Mouse (Mus musculus) kidney, embryonic 16.5 days (tissue): ENCODE measurements at regions not wholly inside any gene's neighbourhood (a gene's known extent, or its start where the extent isn't known, plus 50 kb on each side); places are given as distances from the start of the nearest gene placed in this dataset.
"Not testable (repeated sequence)": the region's sequence is repeated elsewhere in the genome, so short reads cannot be mapped to it uniquely, and the experiment has no call there.

Experiments
- ATAC-seq: fragments of 200-750 bp; cut with Nextera tagmentation; 2 replicates; pipeline ENCODE4 v1.8.0; 2017; ENCODE audit warnings: moderate TSS enrichment; ENCODE audit not compliant: low FRiP score, low TSS enrichment
- H3K27ac ChIP-seq: fragments of 300-500 bp; sonication (generic); 2 replicates; pipeline ENCODE4 v1.5.1; 2014; ENCODE audit warnings: low read length
- H3K27me3 ChIP-seq: fragments of 300-500 bp; sonication (generic); 2 replicates; pipeline ENCODE4 v1.6.1; 2014; ENCODE audit warnings: low read length, control low read depth, mixed read lengths; ENCODE audit not compliant: insufficient read depth
- H3K36me3 ChIP-seq: fragments of 300-500 bp; sonication (generic); 2 replicates; pipeline ENCODE4 v1.6.1; 2014; ENCODE audit warnings: low read length, control low read depth, mixed read lengths; ENCODE audit not compliant: insufficient read depth
- H3K4me1 ChIP-seq: fragments of 300-500 bp; sonication (generic); 2 replicates; pipeline ENCODE4 v1.6.1; 2014; ENCODE audit warnings: low read length, control low read depth, mixed read lengths; ENCODE audit not compliant: insufficient read depth
- H3K4me2 ChIP-seq: fragments of 300-500 bp; sonication (generic); replicated peaks from 2 replicates; pipeline ENCODE4 v1.6.1; 2014; ENCODE audit warnings: low read depth, low read length
- H3K4me3 ChIP-seq: fragments of 300-500 bp; sonication (generic); 2 replicates; pipeline ENCODE4 v1.5.1; 2014; ENCODE audit warnings: mild to moderate bottlenecking, low read length
- H3K9ac ChIP-seq: fragments of 300-500 bp; sonication (generic); replicated peaks from 2 replicates; pipeline ENCODE4 v1.6.1; 2014; ENCODE audit warnings: low read length
- H3K9me3 ChIP-seq: fragments of 300-500 bp; sonication (generic); 2 replicates; pipeline ENCODE4 v1.6.1; 2016; ENCODE audit warnings: low read length, control low read depth
- WGBS: fragments of 180-500 bp; shearing (Covaris S2); extraction: QIAGEN DNeasy Blood & Tissue Kit; methylation state at CpG from one replicate; pipeline ENCODE4 v1.1.7; 2014; 5-methylcytosine and 5-hydroxymethylcytosine counted together

DNA sequence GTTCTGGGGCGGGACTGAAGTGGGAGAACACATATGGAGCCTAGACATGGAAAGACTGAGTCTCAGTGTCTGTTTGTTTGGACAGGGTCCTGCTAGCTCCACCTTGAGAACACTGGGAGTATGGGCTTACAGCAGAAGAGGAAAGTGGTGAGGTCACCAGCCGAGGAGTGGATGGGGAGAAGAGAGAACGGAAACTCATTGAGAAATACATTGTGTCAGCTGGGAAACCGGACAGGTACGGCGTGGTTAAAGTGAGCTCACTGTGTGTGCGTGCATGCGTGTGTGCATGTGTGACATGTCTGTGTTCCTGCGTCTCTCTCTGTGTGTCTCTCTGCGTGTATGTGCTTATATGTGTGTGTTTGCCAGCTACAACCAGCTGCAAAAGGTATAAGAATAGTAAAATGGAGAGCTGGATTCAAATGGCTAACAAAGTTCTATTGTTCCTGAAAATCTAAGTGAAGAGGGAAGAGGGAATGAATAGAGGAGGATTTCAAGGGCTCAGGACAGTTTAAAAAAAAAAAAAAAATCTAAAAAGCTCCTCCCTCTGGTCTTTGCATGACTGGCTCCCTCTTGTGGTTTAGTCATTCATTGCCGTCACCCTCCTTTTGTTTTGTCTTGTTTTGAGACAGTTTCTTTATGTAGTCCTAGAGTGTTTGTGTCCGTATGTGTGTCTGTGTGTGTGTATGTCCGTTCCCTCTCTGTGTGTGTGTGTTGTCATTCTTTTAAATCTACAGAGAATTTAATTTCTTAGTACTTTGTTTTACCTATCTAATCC lies 52.0 kb upstream of the Ak4 start:
- Histone ChIP-seq H3K4me3 (no peak overlapping the region), H3K9ac (no peak overlapping the region), H3K4me2 (no peak overlapping the region), H3K9me3 (no peaks in the 10 kb centered on the region), H3K27ac (no peak overlapping the region), H3K27me3 (no peaks in the 10 kb centered on the region), H3K4me1 (no peaks in the 10 kb centered on the region), H3K36me3 (no peaks in the 10 kb centered on the region)
- ATAC-seq, result 0 out of 2 replicates have a peak, but pooled peaks have one; percentile 37
- 69% methylated on average over 13 of the region's 13 CpGs for WGBS

DNA sequence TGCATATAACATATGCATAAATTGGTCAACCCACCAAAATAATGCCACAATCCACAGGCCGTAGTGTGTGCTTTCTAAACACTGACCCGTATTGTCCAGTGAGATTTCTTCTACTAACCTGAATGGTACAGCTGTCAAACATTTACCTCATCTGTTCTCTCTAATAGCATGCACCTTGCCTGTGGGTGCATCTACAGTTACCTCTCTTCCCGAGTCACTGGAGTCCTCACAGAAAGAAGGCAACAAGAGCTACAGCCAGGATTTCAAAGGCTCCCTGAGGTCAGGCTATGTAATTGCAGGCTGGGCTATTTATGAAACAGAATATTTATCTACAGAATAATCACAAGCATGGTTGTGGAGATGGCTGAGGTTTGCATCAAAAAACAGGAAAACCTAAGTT lies 53.8 kb upstream of the Ak4 start:
- 66% methylated on average over 3 of the region's 3 CpGs for WGBS
- H3K4me3 ChIP-seq, result no peak overlapping the region
- H3K9ac ChIP-seq, result no peak overlapping the region
- H3K9me3 ChIP-seq, result no peaks in the 10 kb centered on the region
- no peak overlapping the region for H3K4me2 ChIP-seq
- H3K36me3 ChIP-seq, result no peaks in the 10 kb centered on the region
- H3K4me1 ChIP-seq, result no peaks in the 10 kb centered on the region
- 0 out of 2 replicates have a peak, but pooled peaks have one; percentile 32 for ATAC-seq
- H3K27me3 ChIP-seq, result no peaks in the 10 kb centered on the region
- H3K27ac ChIP-seq, result no peak overlapping the region

DNA sequence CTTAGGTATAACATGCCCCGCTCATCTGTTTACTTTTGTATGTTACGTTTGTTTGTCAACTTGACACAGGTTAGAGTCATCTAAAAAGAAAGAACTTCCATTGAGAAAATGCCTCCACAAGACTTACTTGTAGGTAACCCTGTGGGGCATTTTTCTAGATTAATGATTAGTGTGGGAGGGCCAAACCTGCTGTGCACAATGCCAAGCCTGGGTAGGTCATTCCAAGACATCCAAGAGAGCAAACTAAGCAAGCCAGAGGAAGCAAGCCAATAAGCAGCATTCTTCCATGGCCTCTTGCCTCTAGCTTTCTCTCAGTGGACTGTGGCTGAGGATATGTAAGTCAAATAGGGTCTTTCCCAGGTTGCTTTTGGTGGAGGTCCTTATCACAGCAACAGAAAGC lies 54.4 kb upstream of the Ak4 start:
- no peaks in the 10 kb centered on the region for H3K9me3 ChIP-seq
- H3K27ac ChIP-seq, result no peak overlapping the region
- 87% methylated on average over 2 of the region's 2 CpGs for WGBS
- H3K4me3 ChIP-seq, result no peak overlapping the region
- no peak overlapping the region for H3K4me2 ChIP-seq
- H3K9ac ChIP-seq, result no peak overlapping the region
- ATAC-seq, result no peak
- no peaks in the 10 kb centered on the region for H3K36me3 ChIP-seq
- H3K4me1 ChIP-seq, result no peaks in the 10 kb centered on the region
- no peaks in the 10 kb centered on the region for H3K27me3 ChIP-seq

DNA sequence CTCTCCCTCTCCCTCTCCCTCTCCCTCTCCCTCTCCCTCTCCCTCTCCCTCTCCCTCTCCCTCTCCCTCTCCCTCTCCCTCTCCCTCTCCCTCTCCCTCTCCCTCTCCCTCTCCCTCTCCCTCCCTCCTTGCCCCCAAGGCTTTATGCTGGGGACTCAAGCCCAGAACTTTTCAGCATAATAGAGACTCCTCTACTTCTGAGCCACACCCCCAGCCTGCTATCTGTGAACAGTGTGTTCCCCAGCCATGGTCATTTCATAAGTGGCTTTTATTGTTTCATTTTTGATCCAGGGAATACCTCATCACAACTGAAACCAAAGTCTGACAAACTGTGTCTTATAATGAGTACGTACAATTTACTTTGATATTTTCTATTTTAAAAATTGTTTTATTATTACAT lies 55.8 kb upstream of the Ak4 start:
- ATAC-seq, H3K27ac ChIP-seq: not testable (repeated sequence)

DNA sequence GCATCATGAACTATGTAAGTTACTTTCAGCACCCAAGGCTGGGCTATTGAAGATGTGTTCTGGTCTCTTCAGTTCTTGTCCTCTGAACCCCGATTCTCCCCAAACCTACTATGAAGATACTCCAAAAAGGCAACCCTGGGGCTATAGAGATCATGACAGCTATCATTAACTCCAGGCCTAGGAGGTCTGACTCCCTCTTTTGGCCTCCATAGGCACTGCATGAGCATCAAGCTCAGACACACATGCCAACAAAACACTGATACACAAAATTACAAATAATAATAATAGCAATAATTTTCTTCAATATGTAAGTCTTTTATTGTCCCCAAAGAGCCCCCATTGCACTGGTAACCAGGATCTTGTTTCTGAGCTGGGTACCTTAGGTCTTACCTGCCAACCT lies 57.3 kb upstream of the Ak4 start:
- Histone ChIP-seq H3K27me3 (no peaks in the 10 kb centered on the region), H3K4me3 (no peak overlapping the region), H3K4me1 (no peaks in the 10 kb centered on the region), H3K4me2 (no peak overlapping the region), H3K9ac (no peak overlapping the region), H3K27ac (no peak overlapping the region), H3K9me3 (no peaks in the 10 kb centered on the region), H3K36me3 (no peaks in the 10 kb centered on the region)
- no peak for ATAC-seq
- 88% methylated on average over 1 of the region's 1 CpGs for WGBS

More for the DNA sequence above, 55.8 kb upstream of the Ak4 start:
- 85% methylated on average over 1 of the region's 1 CpGs for WGBS
- H3K9ac ChIP-seq, H3K4me3 ChIP-seq, H3K9me3 ChIP-seq, H3K4me1 ChIP-seq, H3K4me2 ChIP-seq, H3K27me3 ChIP-seq, H3K36me3 ChIP-seq: not testable (repeated sequence)

DNA sequence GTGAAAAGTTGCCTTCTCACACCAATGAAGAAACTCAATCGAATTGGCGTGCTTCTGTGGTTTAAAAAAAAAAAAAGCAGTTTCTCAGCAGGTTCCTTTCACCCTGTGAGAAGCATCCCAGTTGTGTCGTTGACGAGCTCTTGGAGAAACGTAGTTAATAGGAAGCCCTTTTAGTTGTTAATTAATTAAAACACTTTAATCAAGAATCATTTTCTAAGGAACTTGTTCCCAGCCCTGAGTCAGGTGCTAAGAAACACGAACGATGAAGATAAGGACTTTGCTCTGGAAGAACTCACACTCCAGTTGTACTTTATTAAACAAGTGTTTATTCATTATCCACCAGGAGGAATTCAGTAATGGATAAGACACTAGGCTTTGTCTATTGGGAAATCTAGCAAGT lies 58.8 kb upstream of the Ak4 start:
- no peak for ATAC-seq
- peak overlapping the region; percentile 69; the same call in 1 of the 2 replicates for H3K27ac ChIP-seq
- 78% methylated on average over 7 of the region's 7 CpGs for WGBS
- H3K4me1 ChIP-seq, result peaks cover 3% of the 10 kb centered on the region; the same call in 1 of the 2 replicates
- no peak overlapping the region for H3K4me3 ChIP-seq
- no peaks in the 10 kb centered on the region for H3K9me3 ChIP-seq
- H3K36me3 ChIP-seq, result no peaks in the 10 kb centered on the region
- no peak overlapping the region for H3K4me2 ChIP-seq
- H3K27me3 ChIP-seq, result no peaks in the 10 kb centered on the region
- H3K9ac ChIP-seq, result no peak overlapping the region

DNA sequence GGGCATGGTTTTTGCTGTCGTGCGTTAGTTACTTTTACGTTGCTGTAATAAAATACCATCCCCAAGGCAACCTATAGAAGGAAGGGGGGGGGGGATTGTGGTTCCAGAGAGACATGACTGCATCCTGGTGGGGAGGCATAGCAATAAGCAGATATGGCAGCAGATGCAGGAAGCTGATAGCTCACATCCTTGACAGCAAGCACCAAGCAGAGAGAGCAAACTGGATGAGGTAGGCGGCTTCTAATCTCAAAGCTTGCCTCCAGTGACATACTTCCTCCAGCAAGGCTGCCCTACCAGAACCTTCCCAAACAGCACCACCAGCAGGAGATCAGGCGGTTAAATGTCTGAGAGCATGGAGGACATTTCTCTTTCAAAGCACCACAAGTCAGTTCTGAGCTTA lies 60.0 kb upstream of the Ak4 start:
- ATAC-seq, result no peak
- Histone ChIP-seq H3K9me3 (no peaks in the 10 kb centered on the region), H3K4me1 (peaks cover 11% of the 10 kb centered on the region), H3K4me2 (no peak overlapping the region), H3K9ac (no peak overlapping the region), H3K27ac (no peak overlapping the region), H3K36me3 (no peaks in the 10 kb centered on the region), H3K27me3 (no peaks in the 10 kb centered on the region), H3K4me3 (no peak overlapping the region)
- 84% methylated on average over 5 of the region's 5 CpGs for WGBS

DNA sequence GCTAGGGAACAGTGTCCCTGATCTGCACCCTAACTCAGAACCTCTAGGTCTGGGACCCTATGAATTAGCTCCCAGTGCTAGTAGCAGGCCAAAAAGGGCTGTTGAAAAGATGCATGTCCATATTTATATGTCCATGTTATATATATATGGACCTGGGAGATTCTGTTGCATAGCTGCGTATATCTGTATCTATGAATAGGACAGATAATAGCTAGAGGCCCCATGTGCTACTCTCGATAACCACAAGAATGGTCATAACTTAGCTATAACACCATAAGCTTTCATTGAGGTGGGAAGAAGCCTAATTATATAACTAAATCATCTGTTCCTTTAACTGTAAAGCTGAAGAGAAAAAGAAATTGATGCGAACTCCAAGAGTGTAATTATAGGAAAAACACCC lies 60.6 kb upstream of the Ak4 start:
- no peaks in the 10 kb centered on the region for H3K27me3 ChIP-seq
- no peak overlapping the region for H3K4me3 ChIP-seq
- no peak overlapping the region for H3K9ac ChIP-seq
- no peaks in the 10 kb centered on the region for H3K9me3 ChIP-seq
- H3K36me3 ChIP-seq, result no peaks in the 10 kb centered on the region
- no peak overlapping the region for H3K4me2 ChIP-seq
- peaks cover 15% of the 10 kb centered on the region for H3K4me1 ChIP-seq
- 85% methylated on average over 3 of the region's 3 CpGs for WGBS
- H3K27ac ChIP-seq, result no peak overlapping the region
- ATAC-seq, result no peak

DNA sequence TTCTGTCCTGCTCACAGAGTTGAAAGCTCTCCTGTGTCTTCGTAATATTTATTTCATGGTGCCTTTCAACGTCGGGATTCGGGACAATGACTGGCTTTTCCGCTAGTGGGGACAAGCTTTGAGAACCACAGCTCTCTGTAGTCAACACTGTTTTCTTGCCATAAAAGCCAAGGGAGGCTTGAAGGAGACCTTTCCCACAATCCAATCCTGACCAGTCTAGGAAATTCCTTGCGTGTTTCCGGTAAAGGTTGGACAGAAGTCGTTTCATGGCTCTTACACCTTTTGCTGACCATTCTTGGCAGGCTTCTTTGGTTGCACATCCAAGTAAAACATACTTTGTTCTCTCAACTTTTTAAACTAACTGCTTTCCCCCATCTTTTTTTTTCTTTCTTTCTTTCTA lies 61.2 kb upstream of the Ak4 start:
- no peaks in the 10 kb centered on the region for H3K9me3 ChIP-seq
- no peak for ATAC-seq
- H3K4me3 ChIP-seq, result peak overlapping the region; percentile 83; the same call in 1 of the 2 replicates
- H3K36me3 ChIP-seq, result no peaks in the 10 kb centered on the region
- no peak overlapping the region for H3K9ac ChIP-seq
- no peaks in the 10 kb centered on the region for H3K27me3 ChIP-seq
- H3K4me1 ChIP-seq, result peaks cover 15% of the 10 kb centered on the region
- H3K4me2 ChIP-seq, result peak overlapping the region; percentile 85
- WGBS, result 79% methylated on average over 8 of the region's 8 CpGs
- H3K27ac ChIP-seq, result peak overlapping the region; percentile 87
